Mouse (Mus musculus): ENCODE results near the gene 1700030J22Rik. TPM values are rescaled to one million over a fixed set of nuclear protein-coding genes. Genes with fewer than 3 reads are reported as not detected.
A peak's percentile ranks its signal among the peaks of the same experiment; 100 is the strongest.

1700030J22Rik gene
- total RNA-seq (2021), result under 1 TPM; 0.15 to 0.29 TPM
- long read RNA-seq, experiment 1, result 0 reads
- long read RNA-seq, experiment 2, result 0 reads

GRCm38 (mm10) chr8:116978631-116979256 is at the start of gene 1700030J22Rik:
TSS of gene 1700030J22Rik (minus strand) at chr8:116978959.
- peak; percentile 97 for DNase-seq

GRCm38 (mm10) chr8:117027601-117028000 is 48.8 kb upstream of the 1700030J22Rik start:
- DNase-seq, result no peak

DNA sequence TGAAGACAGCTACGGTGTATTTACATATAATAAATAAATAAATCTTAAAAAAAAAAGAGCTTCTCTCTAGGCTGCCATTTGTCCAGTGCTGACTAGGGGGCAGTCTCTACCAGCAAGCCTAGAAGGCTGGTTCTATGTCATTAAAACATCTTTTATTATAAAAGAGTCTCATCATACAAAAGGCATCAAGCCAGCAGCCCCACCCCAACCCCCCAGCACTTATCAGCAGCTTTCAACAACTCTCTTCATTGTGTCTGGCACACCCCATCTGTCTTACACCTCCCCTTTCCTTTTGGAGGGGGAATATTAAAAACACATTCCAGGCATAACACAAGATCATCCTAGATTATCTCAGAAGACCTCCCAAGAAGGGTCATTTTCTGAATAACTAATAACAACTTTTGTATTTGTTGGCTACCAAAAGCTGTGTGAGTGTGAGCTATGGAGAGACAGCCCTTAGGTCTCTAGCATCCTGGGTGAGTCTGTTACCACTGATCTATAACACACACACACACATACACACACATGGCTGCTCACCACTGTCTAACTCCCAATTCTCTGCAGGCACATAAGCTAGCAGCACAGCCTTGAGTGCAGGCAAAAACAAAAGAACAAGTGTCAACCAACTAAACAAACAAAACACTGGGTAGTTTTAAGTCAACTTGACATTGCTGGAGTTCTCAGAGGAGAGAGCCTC is 43.7 kb upstream of the 1700030J22Rik start:
- DNase-seq, result no peak

- DNase-seq, result no peak
Measured at GRCm38 (mm10) chr8:117019323-117020275, 40.8 kb upstream of the 1700030J22Rik start.

- no peak for DNase-seq
Measured at GRCm38 (mm10) chr8:117017896-117018295, 39.1 kb upstream of the 1700030J22Rik start.

DNA sequence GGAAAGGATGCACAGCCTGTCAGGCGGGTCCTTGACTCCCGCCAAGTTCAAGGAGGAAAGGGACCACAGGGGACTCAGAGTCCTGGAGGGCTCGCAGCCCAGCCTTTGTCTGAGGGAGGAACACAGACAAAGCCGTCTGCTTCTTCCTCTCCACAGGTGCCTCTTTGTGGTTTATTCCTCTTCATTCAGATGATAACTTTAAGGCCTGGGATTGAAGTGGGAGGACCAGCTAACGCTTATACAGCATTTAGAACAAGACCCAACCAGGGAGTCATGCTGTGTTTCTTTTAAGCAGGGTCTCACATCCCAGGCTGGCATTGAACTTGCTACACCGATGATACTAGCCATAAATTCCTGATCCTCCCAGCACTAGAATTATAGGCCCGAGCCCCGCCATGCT is 38.2 kb upstream of the 1700030J22Rik start:
- no peak for DNase-seq

- no peak for DNase-seq
Measured at GRCm38 (mm10) chr8:117015670-117016069, 36.9 kb upstream of the 1700030J22Rik start.

- DNase-seq, result no peak
Measured at GRCm38 (mm10) chr8:117011366-117011765, 32.6 kb upstream of the 1700030J22Rik start.

DNA sequence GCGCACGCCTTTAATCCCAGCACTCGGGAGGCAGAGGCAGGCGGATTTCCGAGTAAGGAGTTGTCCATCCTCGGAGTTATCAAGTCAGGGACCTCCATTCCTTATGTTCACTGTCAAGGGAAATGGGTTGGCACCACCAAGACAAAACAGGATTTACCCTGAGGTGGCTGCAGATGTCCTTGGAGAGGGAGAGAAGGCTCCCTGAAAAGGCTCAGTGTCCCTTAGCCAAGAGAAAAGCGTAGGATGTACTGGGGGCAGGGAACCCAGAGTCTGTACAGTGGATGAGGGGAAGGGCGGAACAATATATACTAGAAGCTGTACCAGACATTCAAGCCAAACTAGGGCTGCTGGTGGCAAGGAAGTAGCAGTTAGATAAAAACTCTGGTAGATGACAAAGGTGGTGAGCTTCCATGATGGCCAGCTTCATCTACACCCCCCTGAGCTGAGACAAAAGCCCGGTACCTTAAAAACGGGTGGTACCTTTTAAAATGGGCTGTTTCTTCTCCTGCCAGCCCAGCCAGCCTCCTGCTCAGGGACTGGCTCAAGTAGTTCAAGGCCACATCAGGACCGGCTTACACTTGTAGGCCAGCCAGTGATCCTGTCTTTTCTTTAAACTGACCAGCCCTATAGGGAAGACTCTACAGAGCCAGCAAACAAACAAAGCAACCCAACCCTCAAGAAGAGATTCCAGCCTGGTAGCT is 15.4 kb upstream of the 1700030J22Rik start:
- DNase-seq, result no peak

DNA sequence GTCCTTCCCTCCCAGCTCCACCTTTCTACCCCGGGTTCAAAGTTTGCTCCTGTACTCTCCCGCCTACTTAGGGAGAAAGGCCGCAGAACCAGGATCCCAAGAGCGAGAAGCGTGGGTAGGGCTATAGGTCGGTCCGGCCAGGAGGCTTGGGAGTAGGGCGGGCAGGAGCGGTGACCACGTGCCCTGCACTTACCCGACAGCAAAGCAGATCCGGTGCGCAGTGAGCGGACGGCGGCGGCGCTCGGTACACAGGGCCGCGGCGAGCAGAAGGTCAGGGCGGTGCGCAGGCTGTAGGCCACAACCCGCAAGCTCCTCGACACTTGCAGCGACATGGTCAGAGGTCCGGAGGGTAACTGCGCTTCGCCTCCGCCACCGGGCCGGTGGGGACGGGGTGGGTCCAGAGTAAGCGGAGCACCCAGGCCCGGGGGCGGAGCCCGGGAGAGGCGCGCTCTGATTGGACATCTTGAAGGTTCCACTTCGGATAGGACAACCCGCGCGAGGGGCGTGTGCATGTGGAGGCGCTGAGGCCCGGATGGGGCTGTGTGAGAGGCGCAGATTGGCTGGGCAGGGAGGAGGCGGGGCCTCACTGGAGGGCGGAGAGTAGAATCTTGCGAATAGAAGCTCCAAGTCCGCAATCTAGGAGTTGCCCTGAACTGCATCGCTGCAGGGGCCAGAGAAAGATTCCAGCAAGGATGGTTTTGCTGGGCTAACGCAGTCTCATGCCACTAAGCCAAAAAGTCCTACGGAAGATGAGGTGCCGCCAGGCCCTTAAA is 14.5 kb upstream of the 1700030J22Rik start, which contains the start of gene Gcsh:
Gene Gcsh (minus strand): TSS at position 443 of the 773 bp plus-strand sequence.
- DNase-seq, result peak; percentile 99

DNA sequence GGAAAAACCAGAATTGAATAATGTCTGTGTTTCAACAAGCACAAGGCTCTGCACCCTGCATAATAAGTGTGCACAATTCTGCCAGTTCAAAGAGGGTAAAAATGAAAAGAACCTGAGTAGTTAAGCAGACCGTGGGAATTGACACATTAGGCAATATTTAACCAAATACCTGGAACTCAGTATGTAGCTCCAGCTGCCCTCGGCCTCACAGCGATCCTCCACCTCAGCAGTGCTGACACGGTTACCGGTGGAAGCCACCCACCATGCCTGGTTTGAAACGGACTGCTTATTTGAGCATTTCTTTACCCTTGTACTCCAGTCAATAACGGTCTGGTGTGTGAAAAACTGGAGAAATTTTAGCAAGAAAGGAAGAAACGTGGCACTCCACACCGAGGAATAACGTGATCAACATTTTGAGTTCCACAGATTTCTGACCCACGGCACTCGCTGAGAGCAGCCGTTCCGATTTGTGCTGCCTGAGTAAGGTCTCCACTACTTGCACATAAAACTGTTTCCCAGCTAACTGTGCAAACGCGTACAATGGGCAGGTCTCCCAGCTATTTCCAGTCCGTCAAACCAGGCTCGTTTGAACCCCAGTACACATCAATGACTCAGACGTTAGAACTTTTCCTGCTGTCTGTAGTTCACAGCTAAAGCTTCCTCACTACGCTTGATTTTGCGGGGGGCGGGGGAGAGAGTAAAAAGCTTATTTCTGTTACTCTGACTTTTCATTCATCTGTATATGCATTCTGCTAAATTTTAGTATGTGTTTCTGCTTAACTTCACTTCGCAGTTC is 13.6 kb upstream of the 1700030J22Rik start:
- no peak for DNase-seq

GRCm38 (mm10) chr8:116991241-116991640 is 12.5 kb upstream of the 1700030J22Rik start:
- no peak for DNase-seq

DNA sequence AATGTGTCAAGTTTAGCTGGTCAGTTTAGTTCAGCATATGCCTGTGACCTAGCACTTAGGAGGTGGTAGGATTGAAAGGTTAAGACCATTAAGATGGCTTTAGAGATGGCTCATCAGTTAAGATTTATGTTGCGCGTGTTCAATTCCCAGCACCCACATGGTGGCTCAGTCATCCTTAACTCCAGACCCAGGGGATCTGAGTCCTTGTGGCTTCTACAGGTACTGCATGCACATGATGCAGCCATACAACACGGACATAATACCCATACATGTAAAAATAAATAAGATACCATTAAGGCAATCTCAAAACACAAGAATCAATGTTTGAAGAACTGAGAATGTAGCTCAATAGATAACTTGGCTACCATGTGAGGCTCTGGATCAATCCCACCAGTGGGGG is 11.1 kb upstream of the 1700030J22Rik start:
- no peak for DNase-seq

- DNase-seq, result no peak
Measured at GRCm38 (mm10) chr8:116980117-116980516, 1.4 kb upstream of the 1700030J22Rik start.

DNA sequence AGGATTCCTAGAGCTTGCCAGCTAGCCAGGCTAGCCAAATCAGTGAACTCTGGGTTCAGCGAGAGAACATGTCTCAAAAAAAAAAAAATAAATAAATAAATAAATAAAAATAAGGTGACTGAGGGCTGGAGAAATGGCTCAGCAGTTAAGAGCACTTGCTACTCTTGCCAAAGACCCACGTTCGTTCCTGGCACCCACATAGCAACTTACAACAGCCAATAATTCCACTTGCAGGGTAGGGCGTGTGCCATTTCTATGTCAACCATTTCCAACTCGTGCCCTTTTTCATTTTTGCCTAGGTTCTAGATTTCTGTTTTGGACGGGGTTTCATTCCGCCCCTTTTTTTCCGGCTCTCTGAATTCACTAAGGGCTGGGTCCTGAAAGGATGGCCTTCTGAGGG is 707 bp downstream of the 1700030J22Rik start:
- DNase-seq, result no peak

DNA sequence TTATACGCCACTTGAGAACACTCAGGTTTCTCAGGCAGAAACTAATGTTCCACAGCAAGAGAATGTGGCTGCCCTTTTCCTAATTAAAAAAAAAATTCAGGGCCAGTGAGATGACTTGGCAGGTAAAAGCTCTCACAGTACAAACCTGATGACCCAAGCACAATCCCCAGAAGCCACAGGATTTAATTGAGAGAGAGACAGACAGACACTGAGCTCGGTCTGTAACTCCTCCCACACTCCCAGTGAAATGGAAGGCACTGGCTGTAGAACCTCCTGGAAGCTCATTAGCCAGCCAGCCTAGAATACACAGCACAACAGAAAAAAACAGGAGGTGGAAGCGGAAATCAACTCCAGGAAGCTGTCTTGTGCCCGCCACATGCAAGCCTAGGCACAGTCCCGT is 3.2 kb downstream of the 1700030J22Rik start:
- no peak for DNase-seq

DNA sequence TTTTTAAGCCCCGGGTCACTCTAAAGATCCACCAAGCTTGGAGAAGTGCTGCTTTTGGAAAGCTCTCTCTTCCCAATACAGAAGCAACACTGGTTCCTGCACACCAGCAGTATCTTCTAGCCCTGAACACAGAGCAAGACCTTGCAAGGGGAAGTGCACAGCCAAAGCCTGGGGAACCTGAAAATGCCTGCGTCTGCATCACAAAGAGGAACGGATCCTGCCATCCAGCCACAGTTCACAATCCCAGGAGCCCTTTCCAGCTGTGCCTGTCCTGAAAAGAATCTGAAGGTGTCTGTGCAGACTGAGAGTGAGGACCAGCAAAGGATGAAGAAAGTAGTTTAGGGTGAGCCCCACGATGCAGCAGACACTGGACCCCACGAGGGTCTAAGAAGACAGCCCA is 3.7 kb downstream of the 1700030J22Rik start:
- DNase-seq, result no peak

GRCm38 (mm10) chr8:116969531-116969930 is 9.2 kb downstream of the 1700030J22Rik start:
- no peak for DNase-seq

DNA sequence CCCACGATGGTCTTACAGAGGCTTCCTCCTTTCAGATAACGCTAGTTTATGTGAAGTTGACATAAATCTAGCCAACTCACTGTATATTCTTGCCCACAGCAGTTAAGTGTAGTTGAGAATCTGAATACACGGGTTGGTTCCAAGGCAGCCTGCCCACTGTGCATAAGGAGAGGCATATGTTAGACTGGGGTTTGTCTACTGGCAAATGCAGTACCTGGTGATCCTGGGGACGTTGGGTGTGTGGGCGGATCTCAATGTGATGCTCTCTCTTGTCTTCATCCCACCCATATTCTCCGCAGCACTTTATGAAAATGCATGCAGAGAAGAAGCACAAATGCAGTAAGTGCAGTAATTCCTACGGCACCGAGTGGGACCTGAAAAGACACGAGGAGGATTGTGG is 24.3 kb downstream of the 1700030J22Rik start:
- DNase-seq, result no peak

- no peak for DNase-seq
Measured at GRCm38 (mm10) chr8:116952428-116952827, 26.3 kb downstream of the 1700030J22Rik start.
